Mouse (Mus musculus) limb, embryonic 14.5 days (tissue): Measurements from ENCODE around the gene Nup62. TPM values are rescaled to one million over a fixed set of nuclear protein-coding genes. Genes with fewer than 3 reads are reported as not detected.

Experiments
- ATAC-seq: fragments of 200-750 bp; cut with Nextera tagmentation; 2 replicates; pipeline ENCODE4 v1.8.0; 2017; ENCODE audit warnings: low read depth, moderate number of reproducible peaks, moderate TSS enrichment; ENCODE audit not compliant: low FRiP score
- DNase-seq: peaks from one replicate; pipeline ENCODE4 v3.0.0-alpha.2; 2015; ENCODE audit warnings: low spot score
- H3K27ac ChIP-seq: fragments of 300-500 bp; sonication (generic); replicated peaks from 2 replicates; pipeline ENCODE4 v1.5.1; 2014; ENCODE audit warnings: low read depth, mild to moderate bottlenecking, low read length, moderate library complexity, mixed read lengths
- H3K27me3 ChIP-seq: fragments of 300-500 bp; sonication (generic); 2 replicates; pipeline ENCODE4 v1.6.1; 2014; ENCODE audit warnings: low read length, mixed read lengths; ENCODE audit not compliant: control insufficient read depth, insufficient read depth
- H3K36me3 ChIP-seq: fragments of 300-500 bp; sonication (generic); 2 replicates; pipeline ENCODE4 v1.6.1; 2014; ENCODE audit warnings: mild to moderate bottlenecking, low read length, moderate library complexity, mixed read lengths; ENCODE audit not compliant: control insufficient read depth, insufficient read depth
- H3K4me1 ChIP-seq: fragments of 300-500 bp; sonication (generic); 2 replicates; pipeline ENCODE4 v1.6.1; 2014; ENCODE audit warnings: antibody characterized with exemption, low read length, mixed read lengths; ENCODE audit not compliant: control insufficient read depth, insufficient read depth
- H3K4me2 ChIP-seq: fragments of 300-500 bp; sonication (generic); replicated peaks from 2 replicates; pipeline ENCODE4 v1.6.1; 2014; ENCODE audit warnings: low read depth, mild to moderate bottlenecking, low read length, moderate library complexity; ENCODE audit not compliant: severe bottlenecking
- H3K4me3 ChIP-seq: fragments of 300-500 bp; sonication (generic); replicated peaks from 2 replicates; pipeline ENCODE4 v1.5.1; 2014; ENCODE audit warnings: low read length
- H3K9ac ChIP-seq: fragments of 300-500 bp; sonication (generic); 2 replicates; pipeline ENCODE4 v1.6.1; 2014; ENCODE audit warnings: mild to moderate bottlenecking, low read depth, low read length, moderate library complexity; ENCODE audit not compliant: severe bottlenecking
- H3K9me3 ChIP-seq: fragments of 300-500 bp; sonication (generic); 2 replicates; pipeline ENCODE4 v1.6.1; 2016; ENCODE audit warnings: low read length; ENCODE audit not compliant: control insufficient read depth
- POLR2A ChIP-seq: fragments of 200-500 bp; IDR thresholded peaks from 2 replicates; pipeline ENCODE4 v1.8.0; 2012; ENCODE audit warnings: inconsistent platforms, mild to moderate bottlenecking, moderate library complexity, borderline replicate concordance; ENCODE audit not compliant: insufficient read depth, insufficient read length; ENCODE audit errors: extremely low read depth
- WGBS: fragments of 180-500 bp; shearing (Covaris S2); extraction: QIAGEN DNeasy Blood & Tissue Kit; methylation state at CpG from one replicate; pipeline ENCODE4 v1.1.7; 2014; 5-methylcytosine and 5-hydroxymethylcytosine counted together
- polyA plus RNA-seq, 2 experiments: library from polyadenylated mRNA; depleted of rRNA in 1 of 2; stranded (reverse) in 1 of 2; unstranded in 1 of 2; fragments of >200 nt; fragmentation: Nextera tagmentation in 1 of 2; extraction: Ambion mirVana in 1 of 2; gene quantifications; 2 replicates each; pipeline versions ENCODE4 v1.2.1 to v1.2.3; 2012 to 2014

The Nup62 gene
- polyA plus RNA-seq, 2 experiments = 53.9 to 92.5 TPM

GRCm38 (mm10) chr7:44836016-44836404 lies 20.1 kb downstream of the Nup62 start:
- TF ChIP-seq POLR2A = no peak
- H3K27ac ChIP-seq = no peak overlapping the region
- peaks cover 23% of the 10 kb centered on the region; the same call in 1 of the 2 replicates for H3K27me3 ChIP-seq
- no peak for DNase-seq
- H3K4me3 ChIP-seq = no peak overlapping the region
- no peaks in the 10 kb centered on the region for H3K9me3 ChIP-seq
- H3K36me3 ChIP-seq = peaks cover 25% of the 10 kb centered on the region
- no peak overlapping the region for H3K9ac ChIP-seq
- peaks cover 7% of the 10 kb centered on the region; the same call in 1 of the 2 replicates for H3K4me1 ChIP-seq
- no peak overlapping the region for H3K4me2 ChIP-seq
- 41% methylated on average over 3 of the region's 3 CpGs for WGBS
- no peak for ATAC-seq

GRCm38 (mm10) chr7:44836423-44837053 lies 20.6 kb downstream of the Nup62 start:
- H3K4me2 ChIP-seq = no peak overlapping the region
- no peak overlapping the region for H3K27ac ChIP-seq
- WGBS = 89% methylated on average over 8 of the region's 9 CpGs
- no peak overlapping the region for H3K9ac ChIP-seq
- peaks cover 24% of the 10 kb centered on the region for H3K36me3 ChIP-seq
- ATAC-seq = no peak
- H3K4me1 ChIP-seq = peaks cover 7% of the 10 kb centered on the region; the same call in 1 of the 2 replicates
- H3K4me3 ChIP-seq = no peak overlapping the region
- H3K27me3 ChIP-seq = peaks cover 26% of the 10 kb centered on the region; the same call in 1 of the 2 replicates
- H3K9me3 ChIP-seq = no peaks in the 10 kb centered on the region
- TF ChIP-seq POLR2A = no peak
- no peak for DNase-seq

- no peak for DNase-seq
- no peak for TF ChIP-seq POLR2A
- WGBS = 87% methylated on average over 6 of the region's 6 CpGs
- Histone ChIP-seq H3K9ac (no peak overlapping the region), H3K36me3 (peaks cover 33% of the 10 kb centered on the region), H3K27ac (no peak overlapping the region), H3K4me2 (no peak overlapping the region), H3K27me3 (peaks cover 27% of the 10 kb centered on the region; the same call in 1 of the 2 replicates), H3K4me3 (no peak overlapping the region), H3K9me3 (no peaks in the 10 kb centered on the region), H3K4me1 (peaks cover 7% of the 10 kb centered on the region; the same call in 1 of the 2 replicates)
- no peak for ATAC-seq
Observed at GRCm38 (mm10) chr7:44838073-44838472, 22.2 kb downstream of the Nup62 start.

GRCm38 (mm10) chr7:44839171-44839490 lies 23.2 kb downstream of the Nup62 start:
- no peak for TF ChIP-seq POLR2A
- peaks cover 27% of the 10 kb centered on the region; the same call in 1 of the 2 replicates for H3K27me3 ChIP-seq
- peaks cover 43% of the 10 kb centered on the region for H3K36me3 ChIP-seq
- H3K4me3 ChIP-seq = peak overlapping the region; percentile 31
- no peak for ATAC-seq
- peak overlapping the region; percentile 13 for H3K9ac ChIP-seq
- no peaks in the 10 kb centered on the region for H3K9me3 ChIP-seq
- WGBS = 32% methylated on average over 11 of the region's 11 CpGs
- DNase-seq = no peak
- no peak overlapping the region for H3K27ac ChIP-seq
- peaks cover 7% of the 10 kb centered on the region; the same call in 1 of the 2 replicates for H3K4me1 ChIP-seq
- H3K4me2 ChIP-seq = peak overlapping the region; percentile 47

- H3K4me3 ChIP-seq = peak overlapping the region; percentile 31
- peaks cover 27% of the 10 kb centered on the region; the same call in 1 of the 2 replicates for H3K27me3 ChIP-seq
- TF ChIP-seq POLR2A = no peak
- H3K9ac ChIP-seq = peak overlapping the region; percentile 13
- peak; percentile 37 for ATAC-seq
- 2% methylated on average over 45 of the region's 58 CpGs for WGBS
- H3K4me2 ChIP-seq = peak overlapping the region; percentile 47
- peaks cover 48% of the 10 kb centered on the region for H3K36me3 ChIP-seq
- H3K27ac ChIP-seq = no peak overlapping the region
- H3K9me3 ChIP-seq = no peaks in the 10 kb centered on the region
- peaks cover 7% of the 10 kb centered on the region; the same call in 1 of the 2 replicates for H3K4me1 ChIP-seq
- peak; percentile 31 for DNase-seq
Observed at GRCm38 (mm10) chr7:44839491-44840191, 23.8 kb downstream of the Nup62 start.
